Mouse (Mus musculus): ENCODE data around the gene Scn7a.

The Scn7a gene

GRCm38 (mm10) chr2:66784765-66785164 lies at the start of gene Scn7a:
Gene Scn7a, minus strand, starts transcription at chr2:66784914.
- peak in 1 of 2 experiments; percentile 6 for DNase-seq (ENCODE audit: low spot score in 2 of 2)

DNA sequence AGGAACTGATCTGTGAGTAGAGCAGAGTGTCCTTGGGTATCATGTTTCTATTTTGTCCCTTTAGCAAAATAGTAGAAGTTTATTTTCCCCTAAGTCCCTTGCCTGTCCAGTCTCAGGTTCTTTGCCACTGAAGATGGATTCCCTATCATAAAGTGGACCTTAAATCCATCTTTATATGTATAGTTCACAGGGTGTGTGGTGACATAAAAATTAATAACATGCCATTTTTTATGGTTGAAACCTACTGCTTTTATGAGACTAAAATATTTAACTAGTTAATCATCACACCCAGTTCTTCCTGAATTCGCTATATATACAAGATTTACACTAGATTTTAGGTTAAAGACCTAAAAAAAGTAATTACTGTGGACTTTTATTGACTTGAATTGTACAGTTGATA lies 43.0 kb upstream of the Scn7a start:
- DNase-seq (ENCODE audit: low spot score in 2 of 2): no peak

- DNase-seq (ENCODE audit: low spot score in 2 of 2): no peak
Measured at GRCm38 (mm10) chr2:66819862-66820559, 35.3 kb upstream of the Scn7a start.

DNA sequence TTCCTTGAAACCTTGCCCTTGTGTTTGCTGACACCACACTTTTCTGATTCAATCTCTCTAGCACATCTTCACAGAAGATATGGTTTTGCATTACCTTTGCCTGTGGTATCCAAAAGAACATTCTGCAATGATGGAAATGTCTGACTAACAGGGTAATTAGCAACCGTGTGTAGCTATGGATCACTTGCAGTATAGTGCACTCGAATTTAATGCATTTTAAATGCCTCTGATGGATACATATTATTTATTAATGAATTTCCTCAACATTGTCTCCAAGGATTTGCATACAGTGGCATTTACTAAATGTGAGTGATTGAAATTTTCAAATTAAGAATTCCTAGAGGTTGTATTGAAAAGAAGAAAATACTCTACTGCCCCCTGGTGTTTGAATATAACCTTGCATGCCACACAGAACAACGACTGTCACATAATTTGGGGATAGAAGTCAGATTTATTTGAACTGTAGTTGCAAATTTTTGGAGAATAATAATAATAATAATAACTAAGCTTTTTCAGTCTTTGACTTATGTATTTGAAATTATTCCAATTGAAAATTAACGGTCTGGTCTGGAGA lies 15.0 kb upstream of the Scn7a start:
- DNase-seq (ENCODE audit: low spot score in 2 of 2): no peak

- DNase-seq (ENCODE audit: low spot score in 2 of 2): no peak
Measured at GRCm38 (mm10) chr2:66797493-66797892, 12.8 kb upstream of the Scn7a start.

GRCm38 (mm10) chr2:66791629-66792028 lies 6.9 kb upstream of the Scn7a start:
- DNase-seq (ENCODE audit: low spot score in 2 of 2): no peak

DNA sequence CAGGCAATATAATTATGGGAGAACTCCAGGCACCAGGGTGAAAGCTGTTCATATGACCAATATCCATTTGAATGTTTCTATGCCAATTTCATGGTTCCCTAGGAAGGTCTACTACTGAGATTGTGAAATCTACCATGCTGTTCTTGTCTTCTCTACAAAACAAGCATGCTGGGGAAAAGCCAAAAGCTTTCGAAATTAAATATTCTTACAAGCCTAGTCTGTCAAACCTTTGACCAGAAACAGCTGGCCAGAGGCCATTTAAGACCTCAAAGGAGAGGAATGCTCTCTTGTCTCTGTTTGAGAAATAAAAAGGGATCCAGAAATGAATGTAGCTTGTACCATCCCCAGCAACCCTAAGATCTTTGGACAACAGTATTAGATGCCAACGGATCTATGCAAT lies 3.8 kb downstream of the Scn7a start:
- peak in 1 of 2 experiments; percentile 44 for DNase-seq (ENCODE audit: low spot score in 2 of 2)

DNA sequence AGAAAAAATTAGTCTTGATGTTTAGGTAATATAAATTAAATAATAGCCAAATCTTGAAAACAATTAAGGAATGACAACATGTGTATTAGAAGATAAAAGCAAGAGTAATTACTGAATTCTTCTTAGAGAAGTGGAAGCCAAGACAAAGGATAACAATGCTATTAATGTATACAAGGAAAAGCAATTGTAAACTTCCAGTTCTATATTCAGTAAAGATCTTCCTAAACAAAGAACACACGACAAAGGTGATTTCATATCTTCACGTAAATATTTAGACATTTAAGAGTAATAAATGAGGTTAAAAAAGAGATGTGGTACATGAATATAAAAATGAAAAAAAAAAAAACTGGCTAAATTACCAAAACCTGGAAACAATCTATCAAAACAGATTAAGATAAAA lies 16.7 kb downstream of the Scn7a start:
- no peak for DNase-seq (ENCODE audit: low spot score in 2 of 2)

DNA sequence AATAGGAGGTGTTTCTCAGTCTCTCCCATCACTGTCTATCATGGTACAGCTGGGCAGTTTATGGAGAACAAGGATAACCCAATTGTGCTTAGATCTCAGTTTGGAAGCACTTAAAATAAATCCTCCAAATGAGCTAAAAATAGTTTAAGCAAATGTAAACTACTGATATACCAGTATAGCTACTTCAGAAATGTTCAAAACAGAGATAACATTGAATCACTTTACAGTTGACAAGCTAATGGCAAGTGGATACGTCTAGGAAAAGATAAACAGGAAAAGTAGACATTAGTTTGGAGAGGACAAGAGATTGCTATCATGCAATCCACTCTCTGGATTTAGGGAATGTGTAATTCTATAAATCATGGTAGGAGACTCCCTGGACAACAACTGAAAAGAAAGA lies 19.5 kb downstream of the Scn7a start:
- no peak for DNase-seq (ENCODE audit: low spot score in 2 of 2)

DNA sequence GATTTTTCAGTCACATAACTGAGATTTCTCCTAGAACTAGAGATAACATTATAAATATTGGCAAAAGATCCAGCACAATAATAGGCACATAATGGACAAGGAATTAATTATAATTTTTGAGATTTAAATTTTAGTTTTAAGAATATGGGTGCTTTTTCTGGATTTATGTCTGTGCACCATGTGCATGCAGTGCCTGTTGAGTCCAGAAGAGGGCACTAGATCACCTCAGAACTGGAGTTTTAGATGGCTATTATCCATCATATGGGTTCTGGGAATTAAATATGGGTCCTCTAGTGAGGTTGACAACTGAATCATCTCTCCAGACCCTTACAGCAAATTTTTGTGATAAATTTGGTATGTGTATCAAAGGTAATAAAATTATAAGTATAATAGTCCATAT lies 21.8 kb downstream of the Scn7a start:
- no peak for DNase-seq (ENCODE audit: low spot score in 2 of 2)

- DNase-seq (ENCODE audit: low spot score in 2 of 2): no peak
Measured at GRCm38 (mm10) chr2:66728002-66728401, 56.7 kb downstream of the Scn7a start.

DNA sequence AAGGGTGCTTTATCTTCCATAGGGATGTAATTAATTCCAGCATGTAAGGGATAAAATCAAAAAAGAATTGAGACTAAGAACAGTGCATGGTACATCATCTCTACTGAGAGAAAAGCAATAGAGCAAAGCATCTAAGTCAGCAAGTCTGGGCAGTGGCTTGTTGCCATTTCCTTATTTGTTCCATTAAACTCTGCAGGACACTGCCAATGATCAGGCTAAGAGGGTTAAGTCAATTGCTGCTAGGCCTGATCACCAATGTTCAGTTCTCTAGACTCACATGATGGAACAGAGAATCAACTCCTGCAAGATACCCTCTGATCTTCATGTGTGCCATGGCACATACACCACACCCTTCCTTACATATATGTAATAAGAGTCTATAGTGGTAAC lies 57.1 kb downstream of the Scn7a start:
- no peak for DNase-seq (ENCODE audit: low spot score in 2 of 2)

GRCm38 (mm10) chr2:66726878-66727584 lies 57.7 kb downstream of the Scn7a start:
- DNase-seq (ENCODE audit: low spot score in 2 of 2): no peak

DNA sequence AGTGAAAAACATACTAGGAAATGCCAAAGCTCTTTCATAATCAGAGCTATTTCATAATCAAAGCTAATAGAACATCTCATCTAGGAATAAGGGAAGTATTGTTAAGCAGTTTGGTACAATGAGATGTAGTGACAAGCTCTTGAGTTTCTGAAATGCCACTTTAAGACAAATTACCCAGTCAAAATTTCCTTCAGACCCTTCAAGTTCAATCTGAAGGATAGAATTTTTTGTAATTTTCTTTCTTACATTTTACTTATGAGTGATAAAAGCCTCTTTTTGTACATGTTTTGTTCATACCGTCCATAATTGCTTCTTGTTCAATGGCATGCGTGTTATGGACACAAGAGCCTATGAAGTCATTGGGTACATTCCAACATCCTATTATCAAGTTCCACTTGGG lies 72.6 kb downstream of the Scn7a start:
- no peak for DNase-seq (ENCODE audit: low spot score in 2 of 2)

DNA sequence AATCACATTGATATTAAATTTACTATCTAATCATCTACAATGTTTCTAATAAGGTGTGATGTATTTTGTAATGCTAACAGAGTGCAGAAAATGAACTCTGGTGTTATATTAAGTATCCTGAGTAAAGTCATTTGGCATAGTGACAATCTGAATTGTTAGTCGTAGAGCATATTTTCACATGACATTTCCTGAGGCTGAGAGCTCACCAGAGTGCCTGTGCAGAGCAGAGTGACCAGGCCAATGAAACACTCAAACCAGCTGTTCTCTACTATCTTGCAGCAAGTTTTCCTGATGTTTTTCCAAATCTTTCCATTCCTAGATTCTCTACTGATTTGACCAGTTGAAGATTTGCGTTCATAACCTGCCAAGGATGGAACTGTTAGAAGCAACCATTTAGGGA lies 92.4 kb downstream of the Scn7a start:
- DNase-seq (ENCODE audit: low spot score in 2 of 2): no peak

- DNase-seq (ENCODE audit: low spot score in 2 of 2): no peak
Measured at GRCm38 (mm10) chr2:66661988-66662387, 122.7 kb downstream of the Scn7a start.

GRCm38 (mm10) chr2:66656430-66656829 lies 128.3 kb downstream of the Scn7a start:
- no peak for DNase-seq (ENCODE audit: low spot score in 2 of 2)

DNA sequence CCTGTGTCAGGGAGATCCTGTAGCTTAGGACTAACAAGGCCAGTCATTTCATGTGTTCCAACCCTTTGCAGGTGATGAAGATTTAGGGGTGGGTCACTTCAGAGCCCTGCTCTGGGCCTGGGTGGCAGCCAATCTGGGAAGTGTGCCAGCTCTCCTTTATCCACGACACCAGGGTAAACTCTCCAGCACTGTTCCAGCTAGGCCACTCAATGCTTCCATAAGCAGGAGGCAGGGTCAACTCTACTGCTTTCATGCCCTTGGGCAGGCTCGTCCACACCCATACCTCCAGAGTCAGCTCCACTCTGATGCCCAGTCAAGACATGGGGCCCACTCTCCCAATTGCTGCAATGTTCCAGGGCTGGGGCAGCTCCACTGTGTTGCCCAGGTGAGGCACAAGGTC lies 129.3 kb downstream of the Scn7a start:
- no peak for DNase-seq (ENCODE audit: low spot score in 2 of 2)

DNA sequence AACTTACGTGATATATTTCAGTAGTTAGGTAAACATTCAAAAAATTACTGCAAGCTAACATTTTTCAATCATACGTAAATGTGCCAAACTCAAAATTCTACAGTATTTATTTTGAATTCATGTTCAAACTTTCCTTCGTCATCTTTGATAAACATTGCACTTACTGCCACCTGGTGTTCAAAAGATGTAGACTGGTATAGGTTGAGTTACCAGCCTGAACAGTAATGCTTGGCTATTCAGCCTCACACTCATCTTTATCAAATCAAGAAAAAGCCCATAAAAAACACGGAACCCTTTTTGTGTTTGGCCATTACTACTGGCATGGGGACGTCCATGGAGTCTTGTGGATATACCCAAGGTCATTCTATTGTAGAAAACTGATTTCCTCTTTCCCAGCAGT lies 140.3 kb downstream of the Scn7a start:
- no peak for DNase-seq (ENCODE audit: low spot score in 2 of 2)

DNA sequence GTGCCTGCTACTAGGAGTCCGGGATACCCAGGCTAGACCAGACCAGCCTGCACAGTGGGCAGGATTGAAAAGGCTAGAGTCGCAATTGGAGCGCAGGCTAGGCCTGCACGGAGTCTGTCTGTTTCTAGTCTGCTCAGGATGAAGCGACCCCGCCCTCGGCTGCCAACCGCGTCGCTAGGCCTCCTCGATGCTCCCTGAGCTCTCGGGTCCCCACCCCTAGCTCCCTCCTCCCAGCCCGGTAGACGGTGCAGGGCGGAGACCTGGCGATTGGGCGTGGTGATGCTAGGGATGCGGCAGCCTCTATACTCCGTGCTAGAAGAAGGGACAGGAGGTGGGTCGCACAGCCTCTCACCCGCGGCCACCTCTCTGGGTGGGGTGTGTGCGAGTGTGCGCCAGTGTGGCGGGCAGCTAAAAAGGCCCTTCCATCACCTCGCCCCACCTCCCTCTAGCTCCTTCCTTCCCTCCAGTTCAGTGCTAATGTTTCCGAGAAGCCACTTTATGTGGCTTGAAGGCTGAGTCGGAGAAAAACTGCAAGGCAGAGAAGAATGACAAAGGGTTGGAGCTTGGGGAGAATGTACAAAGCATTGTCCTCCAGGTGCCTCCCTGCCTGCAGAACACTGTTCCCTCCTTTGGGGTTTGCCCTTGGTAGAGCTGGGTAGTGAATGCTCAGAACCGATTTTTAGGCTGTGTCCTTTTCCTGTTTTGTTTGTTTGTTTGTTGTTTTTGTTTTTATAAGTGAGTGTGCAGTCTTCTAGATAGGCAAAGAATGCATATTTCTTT lies 149.9 kb downstream of the Scn7a start, which contains the start of gene Scn9a:
Gene Scn9a, minus strand, starts transcription at position 383 of the 780 bp plus-strand sequence.
- DNase-seq (ENCODE audit: low spot score in 2 of 2): no peak

GRCm38 (mm10) chr2:66632728-66633127 lies 152.0 kb downstream of the Scn7a start:
- DNase-seq (ENCODE audit: low spot score in 2 of 2): no peak
